Mouse (Mus musculus): ENCODE results near the gene Kbtbd12. TPM values are rescaled to one million over a fixed set of nuclear protein-coding genes. Genes with fewer than 3 reads are reported as not detected.

The Kbtbd12 gene
- polyA plus RNA-seq, 1 experiment = 0.19 TPM

GRCm38 (mm10) chr6:88558076-88558475 lies 79.7 kb downstream of the Kbtbd12 start:
- Histone ChIP-seq H3K4me3 (ENCODE audit: extremely low read depth, insufficient read depth, insufficient read length) (no peak overlapping the region), H3K4me1 (ENCODE audit: control insufficient read depth, insufficient read depth, insufficient read length) (no peaks in the 10 kb centered on the region), H3K27me3 (ENCODE audit: control insufficient read depth, insufficient read depth, low read length) (no peaks in the 10 kb centered on the region), H3K27ac (ENCODE audit: insufficient read depth, low read length) (no peak overlapping the region), H3K36me3 (ENCODE audit: control insufficient read depth, insufficient read depth, low read length) (no peaks in the 10 kb centered on the region)
- 90% methylated on average over 1 of the region's 1 CpGs for WGBS
- no peak for DNase-seq (ENCODE audit: low read depth in 1 of 2, low spot score in 2 of 2)
- TF ChIP-seq CTCF (IDR thresholded peaks at IDR 0.05; ENCODE audit: extremely low read depth, insufficient read depth, insufficient read length, insufficient replicate concordance) (no peak), POLR2A (IDR thresholded peaks at IDR 0.05; ENCODE audit: low read depth, low read length) (no peak)

- no peaks in the 10 kb centered on the region for H3K27me3 ChIP-seq (ENCODE audit: control insufficient read depth, insufficient read depth, low read length)
- no peak for TF ChIP-seq POLR2A (IDR thresholded peaks at IDR 0.05; ENCODE audit: low read depth, low read length)
- TF ChIP-seq CTCF (IDR thresholded peaks at IDR 0.05; ENCODE audit: extremely low read depth, insufficient read depth, insufficient read length, insufficient replicate concordance) = no peak
- H3K4me3 ChIP-seq (ENCODE audit: extremely low read depth, insufficient read depth, insufficient read length) = no peak overlapping the region
- no peak overlapping the region for H3K27ac ChIP-seq (ENCODE audit: insufficient read depth, low read length)
- H3K36me3 ChIP-seq (ENCODE audit: control insufficient read depth, insufficient read depth, low read length) = no peaks in the 10 kb centered on the region
- no peaks in the 10 kb centered on the region for H3K4me1 ChIP-seq (ENCODE audit: control insufficient read depth, insufficient read depth, insufficient read length)
- 17% methylated on average over 4 of the region's 4 CpGs for WGBS
- no peak for DNase-seq (ENCODE audit: low read depth in 1 of 2, low spot score in 2 of 2)
Observed at GRCm38 (mm10) chr6:88557548-88557947, 80.2 kb downstream of the Kbtbd12 start.

GRCm38 (mm10) chr6:88549916-88550315 lies 87.8 kb downstream of the Kbtbd12 start:
- H3K27ac ChIP-seq (ENCODE audit: insufficient read depth, low read length) = no peak overlapping the region
- H3K4me3 ChIP-seq (ENCODE audit: extremely low read depth, insufficient read depth, insufficient read length) = no peak overlapping the region
- H3K4me1 ChIP-seq (ENCODE audit: control insufficient read depth, insufficient read depth, insufficient read length) = no peaks in the 10 kb centered on the region
- DNase-seq (ENCODE audit: low read depth in 1 of 2, low spot score in 2 of 2) = no peak
- no peaks in the 10 kb centered on the region for H3K27me3 ChIP-seq (ENCODE audit: control insufficient read depth, insufficient read depth, low read length)
- no peaks in the 10 kb centered on the region for H3K36me3 ChIP-seq (ENCODE audit: control insufficient read depth, insufficient read depth, low read length)
- TF ChIP-seq POLR2A (IDR thresholded peaks at IDR 0.05; ENCODE audit: low read depth, low read length) = no peak
- TF ChIP-seq CTCF (IDR thresholded peaks at IDR 0.05; ENCODE audit: extremely low read depth, insufficient read depth, insufficient read length, insufficient replicate concordance) = no peak
- 83% methylated on average over 2 of the region's 2 CpGs for WGBS

GRCm38 (mm10) chr6:88549137-88549814 lies 88.5 kb downstream of the Kbtbd12 start:
- Histone ChIP-seq H3K27ac (ENCODE audit: insufficient read depth, low read length) (no peak overlapping the region), H3K4me3 (ENCODE audit: extremely low read depth, insufficient read depth, insufficient read length) (no peak overlapping the region), H3K27me3 (ENCODE audit: control insufficient read depth, insufficient read depth, low read length) (no peaks in the 10 kb centered on the region), H3K36me3 (ENCODE audit: control insufficient read depth, insufficient read depth, low read length) (no peaks in the 10 kb centered on the region), H3K4me1 (ENCODE audit: control insufficient read depth, insufficient read depth, insufficient read length) (no peaks in the 10 kb centered on the region)
- peak; percentile 4 to 33 for DNase-seq (ENCODE audit: low read depth in 1 of 2, low spot score in 2 of 2)
- whole genome bisulfite sequencing = 13% methylated on average over 4 of the region's 4 CpGs
- TF ChIP-seq CTCF (IDR thresholded peaks at IDR 0.05; ENCODE audit: extremely low read depth, insufficient read depth, insufficient read length, insufficient replicate concordance) (no peak), POLR2A (IDR thresholded peaks at IDR 0.05; ENCODE audit: low read depth, low read length) (no peak)

- Histone ChIP-seq H3K4me1 (ENCODE audit: control insufficient read depth, insufficient read depth, insufficient read length) (no peaks in the 10 kb centered on the region), H3K4me3 (ENCODE audit: extremely low read depth, insufficient read depth, insufficient read length) (no peak overlapping the region), H3K36me3 (ENCODE audit: control insufficient read depth, insufficient read depth, low read length) (no peaks in the 10 kb centered on the region), H3K27me3 (ENCODE audit: control insufficient read depth, insufficient read depth, low read length) (no peaks in the 10 kb centered on the region), H3K27ac (ENCODE audit: insufficient read depth, low read length) (no peak overlapping the region)
- TF ChIP-seq CTCF (IDR thresholded peaks at IDR 0.05; ENCODE audit: extremely low read depth, insufficient read depth, insufficient read length, insufficient replicate concordance) = no peak
- TF ChIP-seq POLR2A (IDR thresholded peaks at IDR 0.05; ENCODE audit: low read depth, low read length) = no peak
- no peak for DNase-seq (ENCODE audit: low read depth in 1 of 2, low spot score in 2 of 2)
- WGBS = 74% methylated on average over 10 of the region's 10 CpGs
Observed at GRCm38 (mm10) chr6:88548405-88549049, 89.2 kb downstream of the Kbtbd12 start.

- no peaks in the 10 kb centered on the region for H3K4me1 ChIP-seq (ENCODE audit: control insufficient read depth, insufficient read depth, insufficient read length)
- no peak for TF ChIP-seq POLR2A (IDR thresholded peaks at IDR 0.05; ENCODE audit: low read depth, low read length)
- TF ChIP-seq CTCF (IDR thresholded peaks at IDR 0.05; ENCODE audit: extremely low read depth, insufficient read depth, insufficient read length, insufficient replicate concordance) = no peak
- DNase-seq (ENCODE audit: low read depth in 1 of 2, low spot score in 2 of 2) = no peak
- H3K27me3 ChIP-seq (ENCODE audit: control insufficient read depth, insufficient read depth, low read length) = no peaks in the 10 kb centered on the region
- no peak overlapping the region for H3K27ac ChIP-seq (ENCODE audit: insufficient read depth, low read length)
- H3K36me3 ChIP-seq (ENCODE audit: control insufficient read depth, insufficient read depth, low read length) = no peaks in the 10 kb centered on the region
- no peak overlapping the region for H3K4me3 ChIP-seq (ENCODE audit: extremely low read depth, insufficient read depth, insufficient read length)
- WGBS = 52% methylated on average over 10 of the region's 10 CpGs
Observed at GRCm38 (mm10) chr6:88545397-88545790, 92.4 kb downstream of the Kbtbd12 start.
